ENCODE assay signal across 24 mouse cellular contexts in the genomic region with DNA sequence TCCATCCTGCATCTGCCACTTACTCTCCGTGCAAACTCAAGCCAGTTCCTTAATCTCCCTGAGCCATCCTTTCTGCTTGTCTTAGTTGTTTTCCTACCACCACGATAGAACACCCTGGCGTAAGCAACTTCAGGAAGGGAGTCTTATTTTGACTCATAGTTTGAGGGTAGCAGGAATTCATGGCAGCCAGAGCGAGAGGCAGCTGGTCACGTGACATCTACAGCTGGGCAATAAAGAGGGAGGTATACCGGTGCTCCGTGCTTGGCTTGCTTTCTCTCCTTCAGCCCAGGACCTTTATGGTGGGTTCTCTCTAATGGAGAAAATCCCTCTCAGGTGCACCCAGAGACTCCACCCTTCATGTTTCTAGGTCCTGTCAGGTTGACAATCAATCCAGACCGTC.
"Had no signal": no experiment of that assay in that cellular context is flagged by ENCODE, and none has a peak within 500 bp of the region (broad histone marks: within the 10 kb centered on the region; RNA-seq: fewer than 3 reads in every experiment).

No protein-coding gene starts in this region.

- ATAC-seq: liver, embryonic 12.5 days; midbrain, embryonic 13.5 days; midbrain, embryonic 16.5 days had no signal

- H3K4me2 ChIP-seq: kidney, embryonic 15.5 days; limb, embryonic 13.5 days; liver, embryonic 12.5 days; liver, embryonic 15.5 days; lung, embryonic 15.5 days; midbrain, embryonic 13.5 days; neural tube, embryonic 12.5 days; neural tube, embryonic 15.5 days had no signal

- DNase-seq: kidney, adult 11 months; kidney, adult 8-10 months; layer of hippocampus, adult 9-11 months; liver; lung, adult 18-20 months; lung, postnatal 10 days; lung, postnatal 36 days; right cerebral cortex, adult 18-20 months; thymus, adult 2 months; thymus, postnatal 14 days; thymus, postnatal 4 days had no signal

- H3K27ac ChIP-seq: kidney, embryonic 15.5 days; limb, embryonic 10.5 days; limb, embryonic 13.5 days; liver, embryonic 12.5 days; liver, embryonic 15.5 days; lung, embryonic 15.5 days; midbrain, embryonic 10.5 days; midbrain, embryonic 13.5 days; neural tube, embryonic 12.5 days; neural tube, embryonic 15.5 days; stomach, postnatal 0 days had no signal

- H3K4me3 ChIP-seq: kidney, embryonic 15.5 days; limb, embryonic 10.5 days; limb, embryonic 13.5 days; liver, embryonic 12.5 days; liver, embryonic 15.5 days; lung, embryonic 15.5 days; megakaryocyte, embryonic 14.5 days; midbrain, embryonic 10.5 days; midbrain, embryonic 13.5 days; neural tube, embryonic 12.5 days; neural tube, embryonic 15.5 days had no signal

- H3K27me3 ChIP-seq: midbrain, embryonic 13.5 days had no signal

- H3K9me3 ChIP-seq: kidney, embryonic 15.5 days; limb, embryonic 10.5 days; limb, embryonic 13.5 days; liver, embryonic 12.5 days; liver, embryonic 15.5 days; lung, embryonic 15.5 days; megakaryocyte, embryonic 14.5 days; midbrain, embryonic 10.5 days; midbrain, embryonic 13.5 days; neural tube, embryonic 12.5 days; neural tube, embryonic 15.5 days had no signal

- H3K9ac ChIP-seq: kidney, embryonic 15.5 days; limb, embryonic 13.5 days; liver, embryonic 12.5 days; liver, embryonic 15.5 days; lung, embryonic 15.5 days; midbrain, embryonic 13.5 days; neural tube, embryonic 12.5 days; neural tube, embryonic 15.5 days had no signal

- H3K36me3 ChIP-seq: kidney, embryonic 15.5 days; limb, embryonic 10.5 days; limb, embryonic 13.5 days; liver, embryonic 12.5 days; liver, embryonic 15.5 days; lung, embryonic 15.5 days; midbrain, embryonic 10.5 days; midbrain, embryonic 13.5 days; neural tube, embryonic 12.5 days; neural tube, embryonic 15.5 days had no signal

- H3K4me1 ChIP-seq: kidney, embryonic 15.5 days; liver, embryonic 12.5 days; liver, embryonic 15.5 days; lung, embryonic 15.5 days; neural tube, embryonic 12.5 days had no signal
